Mouse (Mus musculus): ENCODE measurements around the gene Cep63. TPM values are rescaled to one million over a fixed set of nuclear protein-coding genes. Genes with fewer than 3 reads are reported as not detected.

The Cep63 gene
- polyA plus RNA-seq (2016; fragmentation: Nextera tagmentation; extraction: Ambion mirVana): 62.6 and 66.3 TPM in 2 replicates

- under 1% methylated on average over 76 of the region's 84 CpGs for WGBS
- peak within 1 kb of the TSS; percentile 80 for H3K4me2 ChIP-seq (replicated peaks)
- ATAC-seq (ENCODE audit: low FRiP score, low read depth): peak; percentile 95
Observed at GRCm38 (mm10) chr9:102625983-102626838, at the start of gene Cep63, which contains the start of gene Anapc13. Gene Cep63 (minus strand): TSS chr9:102626534. Gene Anapc13 (plus strand): TSS chr9:102626296.

DNA sequence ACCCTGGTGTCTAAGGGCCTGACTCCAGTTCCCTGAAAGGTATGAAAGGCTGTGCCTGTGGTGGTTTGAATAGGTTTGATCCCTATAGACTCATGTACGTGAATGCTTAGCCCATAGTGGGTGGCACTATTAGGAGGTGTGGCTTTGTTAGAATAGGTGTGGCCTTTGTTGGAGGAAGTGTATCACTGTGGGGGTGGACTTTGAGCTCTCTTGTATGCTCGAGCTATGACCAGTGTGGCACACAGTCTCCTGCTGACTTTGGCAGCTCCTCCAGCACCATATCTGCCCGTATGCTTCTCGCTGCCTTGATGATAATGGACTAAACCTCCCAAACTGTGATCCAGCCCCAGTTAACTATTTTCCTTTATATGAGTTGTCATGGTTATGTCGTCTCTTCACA lies 49.6 kb upstream of the Cep63 start:
- Histone ChIP-seq H3K27ac (replicated peaks) (no peak overlapping the region), H3K9me3 (no peaks in the 10 kb centered on the region), H3K36me3 (no peaks in the 10 kb centered on the region), H3K9ac (replicated peaks) (no peak overlapping the region), H3K27me3 (no peaks in the 10 kb centered on the region), H3K4me2 (replicated peaks) (no peak overlapping the region), H3K4me1 (peaks cover 7% of the 10 kb centered on the region), H3K4me3 (no peak overlapping the region)
- WGBS: 83% methylated on average over 5 of the region's 5 CpGs
- no peak for ATAC-seq (ENCODE audit: low FRiP score, low read depth)

More at GRCm38 (mm10) chr9:102625983-102626838, at the start of gene Cep63, which contains the start of gene Anapc13:
- no peaks in the 10 kb centered on the region for H3K9me3 ChIP-seq
- H3K4me1 ChIP-seq: peaks cover 14% of the 10 kb centered on the region
- H3K4me3 ChIP-seq: peak within 1 kb of the TSS; percentile 85
- peak within 1 kb of the TSS; percentile 97 for H3K27ac ChIP-seq (replicated peaks)
- peak within 1 kb of the TSS; percentile 98 for H3K9ac ChIP-seq (replicated peaks)
- no peaks in the 10 kb centered on the region for H3K27me3 ChIP-seq
- 0 out of 2 replicates have a peak, but pooled peaks cover 1% of the 10 kb centered on the region for H3K36me3 ChIP-seq

GRCm38 (mm10) chr9:102673381-102673780 lies 47.0 kb upstream of the Cep63 start:
- Histone ChIP-seq H3K27me3 (no peaks in the 10 kb centered on the region), H3K27ac (replicated peaks) (no peak overlapping the region), H3K9ac (replicated peaks) (no peak overlapping the region), H3K9me3 (no peaks in the 10 kb centered on the region), H3K36me3 (no peaks in the 10 kb centered on the region), H3K4me3 (no peak overlapping the region), H3K4me2 (replicated peaks) (no peak overlapping the region), H3K4me1 (peaks cover 10% of the 10 kb centered on the region)
- ATAC-seq (ENCODE audit: low FRiP score, low read depth): no peak
- 84% methylated on average over 7 of the region's 7 CpGs for WGBS

DNA sequence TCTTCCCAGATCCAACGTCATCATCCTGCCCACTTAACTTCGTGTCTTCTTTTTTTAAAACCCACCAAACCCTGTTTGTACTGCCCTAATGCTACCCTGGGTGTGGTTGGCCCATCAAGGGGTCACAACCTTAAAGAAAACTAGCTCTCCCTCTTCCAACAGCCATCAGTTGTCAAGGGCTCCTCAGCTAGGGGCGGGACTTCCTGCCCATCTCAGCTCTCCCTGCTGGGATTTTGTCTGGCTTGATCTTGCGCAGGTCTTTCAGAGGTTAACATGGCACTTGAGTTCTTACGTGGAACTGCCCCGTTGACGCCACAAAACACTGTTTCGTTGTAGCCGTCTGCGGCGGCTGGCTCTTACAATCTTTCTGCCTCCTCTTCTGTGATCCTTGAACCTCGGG lies 42.6 kb upstream of the Cep63 start:
- Histone ChIP-seq H3K27ac (replicated peaks) (no peak overlapping the region), H3K4me2 (replicated peaks) (no peak overlapping the region), H3K9me3 (no peaks in the 10 kb centered on the region), H3K9ac (replicated peaks) (no peak overlapping the region), H3K27me3 (no peaks in the 10 kb centered on the region), H3K4me1 (peaks cover 26% of the 10 kb centered on the region), H3K36me3 (no peaks in the 10 kb centered on the region), H3K4me3 (no peak overlapping the region)
- no peak for ATAC-seq (ENCODE audit: low FRiP score, low read depth)
- WGBS: 92% methylated on average over 12 of the region's 12 CpGs

DNA sequence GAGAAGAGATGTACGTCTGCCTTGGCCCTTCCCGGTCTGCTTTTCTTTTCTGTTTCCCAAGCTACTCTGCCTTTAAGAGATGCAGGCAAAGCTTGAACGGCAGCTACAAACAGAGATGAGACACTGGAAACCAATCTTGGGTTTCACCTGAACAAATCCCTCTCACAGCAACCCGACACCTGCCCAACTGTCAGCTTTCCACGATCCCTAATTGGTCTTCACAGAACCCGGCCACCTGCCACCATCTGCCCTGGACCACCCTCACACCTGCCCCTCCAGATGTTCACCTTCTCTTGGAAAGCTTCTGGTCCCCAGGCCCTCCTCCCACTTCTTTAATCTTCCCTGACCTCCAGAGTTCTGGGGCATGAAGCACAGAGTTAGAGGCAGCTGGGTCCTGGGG lies 41.8 kb upstream of the Cep63 start:
- 0 out of 2 replicates have a peak overlapping the region, but pooled peaks have one; percentile 5 for H3K27ac ChIP-seq (replicated peaks)
- H3K36me3 ChIP-seq: no peaks in the 10 kb centered on the region
- WGBS: 34% methylated on average over 6 of the region's 6 CpGs
- H3K27me3 ChIP-seq: no peaks in the 10 kb centered on the region
- no peak for ATAC-seq (ENCODE audit: low FRiP score, low read depth)
- H3K4me3 ChIP-seq: no peak overlapping the region
- H3K9ac ChIP-seq (replicated peaks): no peak overlapping the region
- no peaks in the 10 kb centered on the region for H3K9me3 ChIP-seq
- peaks cover 26% of the 10 kb centered on the region for H3K4me1 ChIP-seq
- H3K4me2 ChIP-seq (replicated peaks): no peak overlapping the region

GRCm38 (mm10) chr9:102656355-102657095 lies 30.2 kb upstream of the Cep63 start:
- Histone ChIP-seq H3K9ac (replicated peaks) (no peak overlapping the region), H3K4me2 (replicated peaks) (no peak overlapping the region), H3K9me3 (no peaks in the 10 kb centered on the region), H3K36me3 (no peaks in the 10 kb centered on the region), H3K27me3 (peaks cover 3% of the 10 kb centered on the region; the same call in 1 of the 2 replicates), H3K4me3 (no peak overlapping the region), H3K27ac (replicated peaks) (no peak overlapping the region), H3K4me1 (no peaks in the 10 kb centered on the region)
- no peak for ATAC-seq (ENCODE audit: low FRiP score, low read depth)
- WGBS: 81% methylated on average over 8 of the region's 8 CpGs

DNA sequence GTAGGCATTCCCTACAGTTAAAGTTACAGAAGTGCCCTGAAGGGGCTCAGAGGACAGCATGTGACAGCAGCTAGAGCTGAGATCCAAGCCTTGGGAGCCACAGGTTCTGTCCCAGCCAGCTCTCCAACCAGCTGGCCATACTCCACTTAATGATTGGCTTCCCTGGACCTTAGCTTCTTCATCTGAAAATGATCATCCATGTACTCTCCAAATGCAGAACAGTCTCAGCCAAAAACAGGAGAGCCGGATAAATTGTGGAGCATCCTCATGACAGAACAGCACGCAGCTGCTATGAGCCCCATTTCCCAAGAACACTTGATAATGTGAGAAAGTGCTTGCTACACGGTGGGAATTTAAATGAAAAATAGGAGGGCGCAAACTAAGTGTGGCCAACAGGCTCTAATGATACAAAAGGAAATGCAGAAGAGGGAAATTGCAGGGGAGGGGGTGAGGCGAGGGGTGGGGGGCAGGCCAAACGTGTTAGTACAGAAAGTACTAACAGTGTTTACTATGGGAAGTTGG lies 24.9 kb upstream of the Cep63 start:
- Histone ChIP-seq H3K27me3 (no peaks in the 10 kb centered on the region; the same call in 1 of the 2 replicates), H3K4me3 (no peak overlapping the region), H3K9me3 (no peaks in the 10 kb centered on the region), H3K9ac (replicated peaks) (no peak overlapping the region), H3K4me1 (peaks cover 20% of the 10 kb centered on the region), H3K27ac (replicated peaks) (no peak overlapping the region), H3K36me3 (no peaks in the 10 kb centered on the region), H3K4me2 (replicated peaks) (no peak overlapping the region)
- ATAC-seq (ENCODE audit: low FRiP score, low read depth): no peak
- 72% methylated on average over 6 of the region's 6 CpGs for WGBS

DNA sequence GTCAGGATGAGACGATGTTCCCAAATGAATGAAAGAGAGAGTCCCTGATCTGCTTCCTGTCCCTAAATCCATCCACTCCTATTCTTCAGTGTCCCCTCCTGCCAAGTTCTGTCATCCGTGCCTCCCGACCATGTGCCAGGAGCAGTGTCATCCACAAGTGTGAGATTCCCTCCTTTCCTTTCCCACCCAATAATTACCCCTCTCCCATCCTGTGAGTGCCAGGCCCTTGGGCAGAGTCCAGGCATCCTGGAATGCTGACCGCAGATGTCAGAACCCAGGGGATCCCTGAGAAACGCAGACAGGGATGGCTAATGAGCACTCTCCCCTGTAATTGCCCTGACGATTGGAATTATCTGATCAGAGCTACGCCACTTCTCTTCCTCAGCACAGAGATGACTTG lies 24.3 kb upstream of the Cep63 start:
- Histone ChIP-seq H3K36me3 (no peaks in the 10 kb centered on the region), H3K4me2 (replicated peaks) (no peak overlapping the region), H3K27ac (replicated peaks) (peak overlapping the region; percentile 50; the same call in 1 of the 2 replicates)

GRCm38 (mm10) chr9:102649917-102650527 lies 23.7 kb upstream of the Cep63 start:
- no peaks in the 10 kb centered on the region for H3K9me3 ChIP-seq
- no peaks in the 10 kb centered on the region; the same call in 1 of the 2 replicates for H3K27me3 ChIP-seq
- peaks cover 21% of the 10 kb centered on the region for H3K4me1 ChIP-seq
- no peaks in the 10 kb centered on the region for H3K36me3 ChIP-seq
- H3K9ac ChIP-seq (replicated peaks): no peak overlapping the region
- H3K4me2 ChIP-seq (replicated peaks): 0 out of 2 replicates have a peak overlapping the region, but pooled peaks have one; percentile 6
- 40% methylated on average over 17 of the region's 17 CpGs for WGBS
- no peak overlapping the region for H3K4me3 ChIP-seq
- H3K27ac ChIP-seq (replicated peaks): peak overlapping the region; percentile 50; the same call in 1 of the 2 replicates
- ATAC-seq (ENCODE audit: low FRiP score, low read depth): peak; percentile 54

More for the DNA sequence above, 24.3 kb upstream of the Cep63 start:
- Histone ChIP-seq H3K4me3 (no peak overlapping the region), H3K4me1 (peaks cover 20% of the 10 kb centered on the region), H3K9me3 (no peaks in the 10 kb centered on the region), H3K9ac (replicated peaks) (no peak overlapping the region; the same call in 1 of the 2 replicates), H3K27me3 (no peaks in the 10 kb centered on the region; the same call in 1 of the 2 replicates)
- WGBS: 47% methylated on average over 7 of the region's 7 CpGs
- ATAC-seq (ENCODE audit: low FRiP score, low read depth): no peak; the same call in 1 of the 2 replicates

- Histone ChIP-seq H3K4me2 (replicated peaks) (no peak overlapping the region), H3K27ac (replicated peaks) (no peak overlapping the region), H3K9me3 (no peaks in the 10 kb centered on the region), H3K27me3 (no peaks in the 10 kb centered on the region), H3K4me1 (peaks cover 46% of the 10 kb centered on the region), H3K9ac (replicated peaks) (no peak overlapping the region), H3K4me3 (no peak overlapping the region), H3K36me3 (no peaks in the 10 kb centered on the region)
- ATAC-seq (ENCODE audit: low FRiP score, low read depth): no peak
- 85% methylated on average over 6 of the region's 6 CpGs for WGBS
Observed at GRCm38 (mm10) chr9:102647010-102647409, 20.7 kb upstream of the Cep63 start.

- Histone ChIP-seq H3K27ac (replicated peaks) (no peak overlapping the region), H3K27me3 (no peaks in the 10 kb centered on the region), H3K36me3 (no peaks in the 10 kb centered on the region), H3K9ac (replicated peaks) (no peak overlapping the region), H3K4me3 (no peak overlapping the region), H3K4me2 (replicated peaks) (no peak overlapping the region), H3K9me3 (no peaks in the 10 kb centered on the region), H3K4me1 (peaks cover 34% of the 10 kb centered on the region)
- 72% methylated on average over 3 of the region's 3 CpGs for WGBS
- ATAC-seq (ENCODE audit: low FRiP score, low read depth): no peak
Observed at GRCm38 (mm10) chr9:102645119-102645695, 18.9 kb upstream of the Cep63 start.

Data from midbrain, embryonic 12.5 days (tissue).